27 mouse cellular contexts compared by ENCODE assay signal in genomic region chr3:32622106-32622505, GRCm38 (mm10).
"Had no signal": no experiment of that assay in that cellular context is flagged by ENCODE, and none has a peak within 500 bp of the region (broad histone marks: within the 10 kb centered on the region; RNA-seq: fewer than 3 reads in every experiment).

No protein-coding gene starts in this region.

- H3K9ac ChIP-seq: embryonic facial prominence, embryonic 12.5 days; embryonic facial prominence, embryonic 13.5 days; embryonic facial prominence, embryonic 15.5 days; forebrain, embryonic 12.5 days; forebrain, embryonic 13.5 days; forebrain, embryonic 15.5 days; forebrain, postnatal 0 days had no signal

- DNase-seq: cerebellum, adult 9-10 months; cerebellum, adult 9-11 months; cerebellum, postnatal 10 days; cerebellum, postnatal 14 days; cerebellum, postnatal 25 days; cerebellum, postnatal 36 days; embryo, embryonic 11 days; forebrain, postnatal 0 days; gastrocnemius, adult 2 months; gastrocnemius, postnatal 10 days; gastrocnemius, postnatal 14 days; gastrocnemius, postnatal 25 days; gastrocnemius, postnatal 36 days; heart, adult 18-20 months; heart, adult 2 months had no signal

- H3K27me3 ChIP-seq: embryonic facial prominence, embryonic 12.5 days; embryonic facial prominence, embryonic 13.5 days; embryonic facial prominence, embryonic 15.5 days; forebrain, embryonic 13.5 days; forebrain, embryonic 15.5 days had no signal

- H3K9me3 ChIP-seq: embryonic facial prominence, embryonic 10.5 days; embryonic facial prominence, embryonic 12.5 days; embryonic facial prominence, embryonic 13.5 days; embryonic facial prominence, embryonic 15.5 days; forebrain, embryonic 10.5 days; forebrain, embryonic 12.5 days; forebrain, embryonic 13.5 days; forebrain, embryonic 15.5 days; heart, embryonic 10.5 days had no signal

- ATAC-seq: forebrain, embryonic 13.5 days; forebrain, embryonic 14.5 days; forebrain, embryonic 15.5 days; forebrain, embryonic 16.5 days; forebrain, postnatal 0 days had no signal

- H3K4me3 ChIP-seq: embryonic facial prominence, embryonic 10.5 days; embryonic facial prominence, embryonic 12.5 days; embryonic facial prominence, embryonic 13.5 days; embryonic facial prominence, embryonic 15.5 days; erythroblast, embryonic 14.5 days; forebrain, embryonic 10.5 days; forebrain, embryonic 12.5 days; forebrain, embryonic 13.5 days; forebrain, embryonic 15.5 days; gastrocnemius, adult 2 months; heart, adult 2 months; heart, embryonic 10.5 days had no signal

- H3K36me3 ChIP-seq: embryonic facial prominence, embryonic 10.5 days; embryonic facial prominence, embryonic 12.5 days; embryonic facial prominence, embryonic 13.5 days; embryonic facial prominence, embryonic 15.5 days; forebrain, embryonic 10.5 days; forebrain, embryonic 12.5 days; forebrain, embryonic 15.5 days; heart, embryonic 10.5 days had no signal

- H3K27ac ChIP-seq: embryonic facial prominence, embryonic 10.5 days; embryonic facial prominence, embryonic 12.5 days; embryonic facial prominence, embryonic 13.5 days; embryonic facial prominence, embryonic 15.5 days; forebrain, embryonic 10.5 days; forebrain, embryonic 12.5 days; forebrain, embryonic 13.5 days; forebrain, embryonic 15.5 days; gastrocnemius, adult 2 months; heart, adult 2 months; heart, embryonic 10.5 days had no signal

- H3K4me1 ChIP-seq: embryonic facial prominence, embryonic 12.5 days; embryonic facial prominence, embryonic 13.5 days; embryonic facial prominence, embryonic 15.5 days; forebrain, embryonic 13.5 days had no signal
